Mouse (Mus musculus) cerebellum, postnatal 10 days (tissue): Measurements from ENCODE around the gene Cd200r2.
"Not testable (repeated sequence)": the region's sequence is repeated elsewhere in the genome, so short reads cannot be mapped to it uniquely, and the experiment has no call there.

Experiments
- DNase-seq, 2 experiments: peaks; one replicate each; pipeline ENCODE4 v3.0.0; 2021; ENCODE audit warnings: mixed read lengths in 2 of 2

Gene Cd200r2

DNA sequence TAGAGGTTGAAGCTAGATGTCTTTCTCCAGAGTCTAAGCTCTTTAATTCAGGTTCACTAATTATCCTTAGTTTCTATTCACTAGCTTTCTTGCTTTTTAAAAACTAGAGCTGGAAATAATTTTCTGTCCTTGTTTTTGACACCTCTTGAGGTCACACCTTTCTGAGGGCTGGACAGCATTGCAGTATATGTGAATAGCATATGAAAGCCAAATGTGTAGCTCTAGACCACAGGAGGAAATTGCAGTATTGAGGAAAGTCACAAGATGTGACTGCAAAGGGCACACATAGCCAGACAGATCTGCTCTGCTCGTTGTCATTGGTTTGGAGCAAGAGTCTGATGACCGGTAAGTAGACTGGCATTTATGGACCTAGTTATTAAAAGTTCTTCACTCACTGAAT lies at the start of gene Cd200r2:
Gene Cd200r2, plus strand, starts transcription at position 301 of the 400 bp plus-strand sequence.
- no peak for DNase-seq

GRCm38 (mm10) chr16:44818010-44818409 lies 48.9 kb upstream of the Cd200r2 start:
- DNase-seq, result no peak

GRCm38 (mm10) chr16:44820545-44820944 lies 46.4 kb upstream of the Cd200r2 start:
- DNase-seq, result no peak

DNA sequence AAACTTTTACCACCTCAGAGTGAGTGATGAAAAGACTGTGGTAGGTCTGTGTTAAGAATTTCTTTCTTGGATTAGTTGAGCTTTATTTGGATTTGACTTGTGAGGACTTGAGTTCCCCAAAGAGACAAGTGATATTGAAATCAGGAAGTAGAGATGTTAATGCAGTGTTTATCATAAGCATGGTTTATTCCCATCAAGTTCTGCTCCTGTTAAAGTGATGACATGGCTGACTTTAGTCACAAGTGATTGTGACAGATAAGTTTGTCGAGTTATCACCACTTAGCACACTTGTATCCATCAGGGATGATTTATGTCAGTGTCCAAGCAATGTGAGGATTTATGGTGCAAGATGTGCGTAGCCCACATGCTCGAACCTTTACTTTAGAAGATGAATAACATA lies 34.6 kb upstream of the Cd200r2 start:
- no peak for DNase-seq

DNA sequence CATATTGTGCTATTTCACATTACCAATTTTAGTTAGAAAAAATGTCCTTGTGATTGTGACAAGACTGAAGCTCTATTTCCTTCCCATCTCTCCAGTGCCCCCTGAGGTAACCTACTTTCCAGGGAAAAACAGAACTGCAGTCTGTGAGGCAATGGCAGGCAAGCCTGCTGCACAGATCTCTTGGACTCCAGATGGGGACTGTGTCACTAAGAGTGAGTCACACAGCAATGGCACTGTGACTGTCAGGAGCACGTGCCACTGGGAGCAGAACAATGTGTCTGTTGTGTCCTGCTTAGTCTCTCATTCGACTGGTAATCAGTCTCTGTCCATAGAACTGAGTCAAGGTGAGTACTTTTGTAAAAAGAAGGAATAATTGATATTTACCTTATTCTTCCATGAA lies 33.7 kb upstream of the Cd200r2 start:
- not testable (repeated sequence) for DNase-seq

DNA sequence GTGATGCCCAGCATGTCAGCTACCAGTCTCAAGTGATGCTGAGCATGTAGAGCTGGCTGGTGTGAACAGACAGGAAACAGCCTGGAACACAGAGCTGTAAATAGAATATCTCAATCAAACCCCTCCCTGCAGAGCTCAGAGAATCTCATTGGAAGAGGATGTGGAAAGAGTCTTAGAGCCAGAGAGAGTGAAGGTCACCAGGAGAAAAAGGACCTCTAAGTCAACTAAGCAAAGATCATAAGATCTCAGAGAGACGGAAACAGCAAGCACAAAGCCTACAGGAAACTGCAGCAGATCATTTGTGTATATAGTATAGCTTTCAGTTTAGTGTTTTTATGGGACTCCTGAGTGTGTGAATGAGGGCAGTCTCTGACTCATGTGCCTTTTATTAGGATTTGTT lies 8.3 kb downstream of the Cd200r2 start:
- no peak for DNase-seq

GRCm38 (mm10) chr16:44876625-44877024 lies 9.7 kb downstream of the Cd200r2 start:
- no peak for DNase-seq

DNA sequence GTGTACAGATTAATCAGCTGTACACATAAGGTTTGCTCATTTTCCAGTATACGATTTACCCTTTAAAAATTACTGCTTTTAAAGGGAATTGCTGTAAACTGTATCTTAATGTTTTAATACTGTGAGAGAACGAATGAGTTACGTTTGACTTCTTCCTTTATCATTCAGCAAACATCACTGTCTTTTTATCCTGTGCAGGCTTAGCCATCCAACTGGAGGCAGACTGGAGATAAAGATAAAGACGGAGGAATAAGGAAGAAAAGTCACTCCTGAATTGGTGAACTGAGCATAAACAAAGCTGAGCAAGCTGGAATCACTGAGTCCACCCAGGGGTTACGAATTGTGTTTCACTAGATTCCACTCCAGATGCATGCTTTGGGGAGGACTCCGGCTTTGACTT lies 10.7 kb downstream of the Cd200r2 start:
- no peak for DNase-seq

DNA sequence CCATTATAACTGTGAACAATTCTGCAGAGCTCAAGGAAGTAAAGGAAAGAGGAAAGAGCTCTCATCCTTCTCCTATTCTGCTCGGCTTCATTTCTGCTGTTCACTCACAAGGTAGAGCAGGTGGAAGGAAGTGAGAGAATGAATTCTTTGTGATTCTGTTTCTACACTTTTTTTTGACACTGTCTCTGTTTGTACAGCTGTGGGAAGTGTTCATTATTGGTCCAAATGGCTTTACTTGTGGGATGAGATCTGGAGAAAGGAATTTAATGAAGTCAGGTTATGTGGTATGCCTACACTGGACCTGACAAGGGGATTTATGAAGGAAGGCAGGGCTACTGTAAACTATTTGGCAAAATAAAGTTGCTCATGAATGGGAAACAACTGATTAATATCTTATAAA lies 23.9 kb downstream of the Cd200r2 start:
- no peak for DNase-seq

DNA sequence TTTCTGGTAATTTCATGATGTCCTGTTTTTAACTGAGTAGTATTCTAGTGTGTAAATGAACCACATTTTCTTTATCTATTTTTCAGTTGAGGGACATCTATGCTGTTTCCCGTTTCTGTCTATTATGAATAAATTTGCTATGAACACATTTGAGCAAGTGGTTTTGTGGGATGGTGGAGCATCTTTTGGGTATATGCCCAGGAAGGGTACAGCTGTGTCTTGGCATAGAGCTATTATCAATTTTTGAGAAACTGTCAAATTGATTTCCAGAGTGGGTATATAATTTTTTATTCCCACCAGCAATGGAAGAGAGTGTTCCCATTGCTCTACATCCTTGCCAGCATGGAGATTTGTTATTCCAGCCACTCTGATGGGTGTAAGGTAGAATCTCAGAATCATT lies 65.1 kb downstream of the Cd200r2 start:
- DNase-seq, result no peak

GRCm38 (mm10) chr16:44943468-44943867 lies 76.6 kb downstream of the Cd200r2 start, which contains the start of gene Cd200r3:
Cd200r3 (plus strand) TSS chr16:44943678.
- DNase-seq, result no peak

DNA sequence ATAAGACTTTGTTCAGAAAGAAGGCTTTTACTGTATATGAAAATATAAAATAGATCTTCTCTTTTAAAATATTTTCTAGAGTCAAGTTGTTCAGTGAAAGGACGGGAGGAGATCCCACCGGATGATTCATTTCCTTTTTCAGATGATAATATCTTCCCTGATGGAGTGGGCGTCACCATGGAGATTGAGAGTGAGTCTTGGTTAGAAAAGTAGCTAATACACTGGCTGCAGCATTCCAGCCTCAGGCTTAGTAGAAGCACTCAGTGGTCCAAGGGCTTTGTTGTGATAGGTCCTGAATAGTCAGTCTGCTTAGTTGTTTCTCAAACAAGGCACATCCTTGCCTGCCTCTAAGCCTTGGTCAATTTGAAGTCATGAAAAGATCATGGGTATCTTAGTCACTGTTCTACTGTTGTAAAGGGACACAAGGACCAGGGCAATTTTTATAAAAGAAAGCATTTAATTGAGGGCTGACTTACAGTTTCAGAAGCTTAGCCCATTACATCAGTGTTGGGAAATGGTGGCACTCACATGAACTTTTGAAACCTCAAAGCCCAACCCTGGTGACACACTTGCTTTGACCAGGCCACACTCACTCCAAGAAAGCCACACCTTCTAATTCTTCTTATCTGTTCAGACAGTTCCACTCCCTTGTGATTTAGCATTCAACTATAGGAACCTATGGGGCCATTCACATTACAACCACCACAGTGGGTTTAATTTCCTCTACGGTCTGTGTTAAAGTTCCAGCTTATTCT lies 84.6 kb downstream of the Cd200r2 start:
- DNase-seq, result no peak

DNA sequence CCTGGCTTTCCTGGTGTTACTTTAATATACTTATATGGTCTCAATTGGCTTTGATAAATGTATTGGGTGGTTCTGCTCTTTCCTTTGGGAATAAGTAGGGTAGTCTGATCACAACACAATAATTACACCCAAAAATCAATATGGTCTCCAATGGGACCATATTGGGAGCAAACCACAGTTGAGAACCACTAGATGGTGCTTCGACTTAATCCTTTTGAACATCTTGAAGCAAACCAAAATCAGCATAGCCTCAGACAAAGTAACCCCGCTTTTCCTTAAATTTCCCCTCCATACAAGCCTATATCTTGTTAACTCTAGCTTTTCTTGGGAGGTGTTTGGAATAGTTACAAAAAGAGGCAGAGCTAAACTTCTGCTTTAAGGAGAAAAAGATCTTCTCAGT lies 95.4 kb downstream of the Cd200r2 start:
- DNase-seq, result no peak

GRCm38 (mm10) chr16:44962777-44963176 lies 95.9 kb downstream of the Cd200r2 start:
- no peak for DNase-seq

DNA sequence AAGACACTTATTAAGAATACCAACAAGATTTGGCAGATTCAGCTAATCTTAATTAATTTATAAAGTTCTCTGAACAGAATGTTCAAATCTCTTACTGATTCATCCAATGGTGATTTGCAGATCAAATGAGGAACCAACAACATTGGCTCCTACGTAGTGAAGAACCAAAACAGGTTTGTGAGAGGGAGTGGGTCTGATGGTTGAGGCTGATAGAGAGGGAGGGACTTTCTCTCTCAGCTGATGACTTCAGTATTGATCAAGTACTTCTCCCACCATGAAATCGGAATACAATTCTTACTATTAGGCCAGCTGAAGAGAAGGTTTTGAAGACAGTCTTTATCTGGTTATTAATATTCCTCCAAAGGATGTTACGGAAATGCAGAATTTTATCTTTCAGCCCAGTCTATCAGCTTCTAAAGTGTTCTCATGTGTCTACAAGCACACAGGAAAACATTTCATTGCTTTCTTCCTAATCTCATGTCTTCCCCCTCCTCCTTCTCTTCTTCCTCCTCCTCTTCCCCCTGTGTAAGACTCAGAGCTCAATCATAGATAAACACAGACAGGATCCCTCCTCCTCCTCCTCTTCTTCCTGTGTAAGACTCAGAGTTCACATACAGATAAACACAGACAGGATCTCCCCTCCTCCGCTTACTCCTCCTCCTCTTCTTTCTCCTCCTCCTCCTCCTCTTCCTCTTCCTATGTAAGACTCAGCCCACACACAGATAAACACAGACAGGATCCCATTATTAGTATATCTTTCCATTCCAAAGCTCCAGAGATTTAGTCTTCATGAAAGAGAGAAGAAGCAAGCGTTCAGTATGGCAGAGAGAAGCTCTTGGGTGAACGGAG lies 97.9 kb downstream of the Cd200r2 start:
- DNase-seq, result no peak

GRCm38 (mm10) chr16:44965428-44965827 lies 98.5 kb downstream of the Cd200r2 start:
- DNase-seq, result no peak
